Mouse (Mus musculus) C2C12 (cell line): Measurements from ENCODE around the gene Dennd4b.

Experiments used
- CTCF ChIP-seq: IDR thresholded peaks from one replicate; pipeline ENCODE4 v1.5.1; 2011; ENCODE audit not compliant: control insufficient read depth, insufficient read depth, insufficient read length
- MYOD1 ChIP-seq: IDR thresholded peaks from one replicate; pipeline ENCODE4 v1.6.1; 2011; ENCODE audit warnings: low read depth; ENCODE audit not compliant: control insufficient read depth, insufficient read length
- USF1 ChIP-seq: IDR thresholded peaks from one replicate; pipeline ENCODE4 v1.6.1; 2011; ENCODE audit warnings: low read depth, mild to moderate bottlenecking, control low read depth, moderate library complexity

- TF ChIP-seq USF1 (no peak), CTCF (no peak), MYOD1 (no peak)
Observed at GRCm38 (mm10) chr3:90231075-90231474, 33.9 kb upstream of the Dennd4b start.
